Mouse (Mus musculus) heart, adult 2 months (tissue): ENCODE measurements around the gene Glrb.

Source experiments
- CTCF ChIP-seq: fragments of 200-600 bp; IDR thresholded peaks from 2 replicates; pipeline ENCODE4 v1.8.1; 2022; ENCODE audit warnings: antibody characterized with exemption, mild to moderate bottlenecking, moderate library complexity
- POLR2A ChIP-seq: fragments of 200-500 bp; IDR thresholded peaks from 2 replicates; pipeline ENCODE4 v1.6.1; 2011; ENCODE audit warnings: mild to moderate bottlenecking, low read depth, low read length, control low read depth; ENCODE audit not compliant: insufficient read depth

GRCm38 (mm10) chr3:80796764-80797163 is 116.7 kb downstream of the Glrb start:
- TF ChIP-seq POLR2A (no peak), CTCF (peak; percentile 22; the same call in 1 of the 2 replicates)
